Mouse (Mus musculus) CD4-positive naive resting alpha-beta T cell, adult 76 days (primary cell): Measurements from ENCODE around the gene Ptar1. TPM values are rescaled to one million over a fixed set of nuclear protein-coding genes. Genes with fewer than 3 reads are reported as not detected.

Experiments used
- total RNA-seq: library from RNA; stranded (reverse); gene quantifications from one replicate; pipeline ENCODE4 v1.2.4, GENCODE M21; 2023

Gene Ptar1
- 37.2 TPM for total RNA-seq

GRCm38 (mm10) chr19:23687296-23688021 lies at the start of gene Ptar1:
TSS of gene Ptar1 (plus strand) at chr19:23687429.

GRCm38 (mm10) chr19:23652644-23653043 lies 34.6 kb upstream of the Ptar1 start, which contains the start of gene 1700028P14Rik:
TSS of gene 1700028P14Rik (minus strand) at chr19:23652812.

GRCm38 (mm10) chr19:23758554-23759321 lies 71.5 kb downstream of the Ptar1 start, which contains the start of gene Apba1:
TSS of gene Apba1 (plus strand) at chr19:23758887.

Other genes starting within 250 kb of the Ptar1 start
- gene Mamdc2, start 239.0 kb upstream of the Ptar1 start, total RNA-seq, result not detected
- gene 1700028P14Rik, start 34.6 kb upstream of the Ptar1 start, total RNA-seq, result not detected
- 0.21 TPM for gene Apba1, start 71.5 kb downstream of the Ptar1 start, total RNA-seq